Comparison of ENCODE assay signal across 23 mouse cellular contexts in the genomic region with DNA sequence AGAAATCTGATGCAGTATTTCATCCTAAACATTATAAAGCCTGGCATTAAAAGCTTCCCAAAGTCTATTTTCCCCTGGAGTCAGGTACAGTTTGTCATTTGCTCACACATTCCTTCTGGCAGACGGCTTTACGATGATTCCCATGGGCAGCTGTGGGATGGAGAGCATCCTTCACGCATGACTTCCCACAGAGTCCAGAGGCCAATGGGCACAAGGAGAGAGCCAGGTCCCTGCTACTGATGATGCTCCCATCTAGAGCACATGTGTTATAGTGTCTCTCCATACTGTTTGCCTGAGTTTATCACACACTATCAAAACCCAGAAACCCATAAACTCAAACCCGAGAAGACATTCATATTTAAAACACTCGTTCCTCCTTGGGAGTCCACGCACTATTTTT.
DNase-seq lines count a peak whose midpoint lies in the region; ATAC-seq and TF ChIP-seq lines count a peak whose summit lies in the region.
"Had no signal": no experiment of that assay in that cellular context is flagged by ENCODE, and none has a peak within 500 bp of the region (broad histone marks: within the 10 kb centered on the region; RNA-seq: fewer than 3 reads in every experiment).

No protein-coding gene starts in this region.

- H3K9ac ChIP-seq in neural tube, embryonic 11.5 days (ENCODE audit: low read length): no peak overlapping the region
- H3K9ac ChIP-seq in neural tube, embryonic 14.5 days (replicated peaks; ENCODE audit: low read depth, low read length): no peak overlapping the region
- H3K9ac ChIP-seq: embryonic facial prominence, embryonic 13.5 days; heart, embryonic 12.5 days; liver, embryonic 13.5 days; midbrain, embryonic 15.5 days had no signal

- no peak overlapping the region for H3K27ac ChIP-seq in kidney, adult 2 months (ENCODE audit: insufficient read depth, low read depth, low read length)
- H3K27ac ChIP-seq in neural tube, embryonic 11.5 days (ENCODE audit: low read depth, low read length): no peak overlapping the region
- H3K27ac ChIP-seq in neural tube, embryonic 14.5 days (ENCODE audit: low read depth, low read length): no peak overlapping the region
- H3K27ac ChIP-seq: embryonic facial prominence, embryonic 13.5 days; liver, embryonic 13.5 days; midbrain, embryonic 15.5 days had no signal

- H3K4me1 ChIP-seq in kidney, adult 2 months (ENCODE audit: control insufficient read depth, insufficient read depth, low read length): no peaks in the 10 kb centered on the region
- no peaks in the 10 kb centered on the region for H3K4me1 ChIP-seq in neural tube, embryonic 11.5 days (ENCODE audit: control insufficient read depth, insufficient read depth, low read length)
- H3K4me1 ChIP-seq in neural tube, embryonic 14.5 days (ENCODE audit: control insufficient read depth, insufficient read depth, low read length): no peaks in the 10 kb centered on the region
- H3K4me1 ChIP-seq: embryonic facial prominence, embryonic 13.5 days; liver, embryonic 13.5 days; megakaryocyte, embryonic 14.5 days; midbrain, embryonic 15.5 days had no signal

- no peaks in the 10 kb centered on the region for H3K27me3 ChIP-seq in kidney, adult 2 months (replicated peaks; ENCODE audit: control insufficient read depth, insufficient read depth, low read length)
- H3K27me3 ChIP-seq in neural tube, embryonic 11.5 days (ENCODE audit: control insufficient read depth, insufficient read depth, low read length): no peaks in the 10 kb centered on the region
- no peaks in the 10 kb centered on the region for H3K27me3 ChIP-seq in neural tube, embryonic 14.5 days (ENCODE audit: control insufficient read depth, insufficient read depth, low read length)
- H3K27me3 ChIP-seq: CH12.LX; embryonic facial prominence, embryonic 13.5 days; heart, embryonic 12.5 days; liver, embryonic 13.5 days; megakaryocyte, embryonic 14.5 days; midbrain, embryonic 15.5 days had no signal

- DNase-seq in kidney, adult 2 months: peak; percentile 32
- no peak for DNase-seq in kidney, adult 11 months
- no peak for DNase-seq in neural tube, embryonic 11.5 days (ENCODE audit: low spot score)
- no peak for DNase-seq in neural tube, embryonic 10.5 days (ENCODE audit: extremely low spot score, low spot score)
- DNase-seq: adrenal gland, adult 2 months; cerebellum, adult 11 months; gastrocnemius, postnatal 10 days; heart, adult 18-20 months; heart, postnatal 14 days; liver, embryonic 13.5 days; lung, adult 2 months had no signal

- no peaks in the 10 kb centered on the region for H3K9me3 ChIP-seq in neural tube, embryonic 11.5 days (ENCODE audit: control insufficient read depth, low read length)
- H3K9me3 ChIP-seq in neural tube, embryonic 14.5 days (ENCODE audit: control insufficient read depth, low read length): no peaks in the 10 kb centered on the region
- H3K9me3 ChIP-seq: embryonic facial prominence, embryonic 13.5 days; heart, embryonic 12.5 days; liver, embryonic 13.5 days; megakaryocyte, embryonic 14.5 days; midbrain, embryonic 15.5 days had no signal

- ATAC-seq in neural tube, embryonic 11.5 days (ENCODE audit: insufficient read depth, low FRiP score, low TSS enrichment): peak; percentile 31; the same call in 1 of the 2 replicates
- peak; percentile 34; the same call in 1 of the 2 replicates for ATAC-seq in neural tube, embryonic 14.5 days (ENCODE audit: low read depth)
- no peak for ATAC-seq in megakaryocyte progenitor cell, adult 5-6 weeks (replicated peaks; ENCODE audit: poor library complexity)
- ATAC-seq in erythroid progenitor cell, adult 5-6 weeks (replicated peaks; ENCODE audit: low FRiP score, poor library complexity, severe bottlenecking): no peak
- ATAC-seq: forebrain, embryonic 14.5 days; midbrain, embryonic 15.5 days had no signal

- no peak for TF ChIP-seq CTCF in kidney, adult 2 months (conservative IDR thresholded peaks at IDR 0.05; ENCODE audit: insufficient read depth, insufficient read length, low read depth, low read length)

- no peak overlapping the region for H3K4me3 ChIP-seq in kidney, adult 2 months (ENCODE audit: insufficient read depth, low read depth, low read length)
- no peak overlapping the region for H3K4me3 ChIP-seq in neural tube, embryonic 11.5 days (ENCODE audit: low read depth, low read length)
- H3K4me3 ChIP-seq in neural tube, embryonic 14.5 days (ENCODE audit: low read depth, low read length): no peak overlapping the region
- H3K4me3 ChIP-seq: embryonic facial prominence, embryonic 13.5 days; erythroblast, embryonic 14.5 days; heart, embryonic 12.5 days; liver, embryonic 13.5 days; megakaryocyte, embryonic 14.5 days; midbrain, embryonic 15.5 days; myocyte had no signal

- TF ChIP-seq POLR2A in kidney, adult 2 months (IDR thresholded peaks at IDR 0.05; ENCODE audit: low read depth, low read length): no peak

- no peaks in the 10 kb centered on the region for H3K36me3 ChIP-seq in kidney, adult 2 months (ENCODE audit: control insufficient read depth, insufficient read depth, low read length)
- no peaks in the 10 kb centered on the region for H3K36me3 ChIP-seq in neural tube, embryonic 11.5 days (ENCODE audit: control insufficient read depth, insufficient read depth, low read length)
- no peaks in the 10 kb centered on the region for H3K36me3 ChIP-seq in neural tube, embryonic 14.5 days (ENCODE audit: control insufficient read depth, insufficient read depth, low read length)
- H3K36me3 ChIP-seq: embryonic facial prominence, embryonic 13.5 days; G1E; heart, embryonic 12.5 days; liver, embryonic 13.5 days; midbrain, embryonic 15.5 days had no signal

- WGBS in kidney, adult 2 months: 52% methylated on average over 6 of the region's 6 CpGs
- 65% methylated on average over 6 of the region's 6 CpGs for WGBS in neural tube, embryonic 11.5 days
- 56% methylated on average over 6 of the region's 6 CpGs for WGBS in neural tube, embryonic 14.5 days

- no peak overlapping the region for H3K4me2 ChIP-seq in neural tube, embryonic 11.5 days (ENCODE audit: low read depth)
- no peak overlapping the region for H3K4me2 ChIP-seq in neural tube, embryonic 14.5 days (ENCODE audit: low read depth, low read length)
- H3K4me2 ChIP-seq: embryonic facial prominence, embryonic 13.5 days; heart, embryonic 12.5 days; liver, embryonic 13.5 days; midbrain, embryonic 15.5 days had no signal

Comparison
In these comparisons a context has a peak if more than half of its experiments do, and no peak if none do; other contexts are left out.
1. ATAC-seq: peak in neural tube, embryonic 11.5 days (single experiment) and neural tube, embryonic 14.5 days (single experiment); none in megakaryocyte progenitor cell, adult 5-6 weeks (single experiment) and erythroid progenitor cell, adult 5-6 weeks (single experiment).